Comparison of ENCODE assay signal across 28 mouse cellular contexts in genomic region chr10:19068377-19068776, GRCm38 (mm10). TPM values are rescaled to one million over a fixed set of nuclear protein-coding genes. Genes with fewer than 3 reads are reported as not detected.
DNase-seq lines count a peak whose midpoint lies in the region; ATAC-seq and TF ChIP-seq lines count a peak whose summit lies in the region.
"Had no signal": no experiment of that assay in that cellular context is flagged by ENCODE, and none has a peak within 500 bp of the region (broad histone marks: within the 10 kb centered on the region; RNA-seq: fewer than 3 reads in every experiment).

No protein-coding gene starts in this region.

- no peak overlapping the region for H3K27ac ChIP-seq in spleen, adult 2 months (ENCODE audit: insufficient read depth, low read length)
- H3K27ac ChIP-seq: embryonic facial prominence, embryonic 12.5 days; forebrain, embryonic 13.5 days; heart, embryonic 13.5 days; hindbrain, embryonic 15.5 days; kidney, postnatal 0 days; neural tube, embryonic 12.5 days; stomach, postnatal 0 days had no signal

- ATAC-seq in activated CD4-positive, CD25-positive, alpha-beta regulatory T cell, adult 4 months, result peak; percentile 80
- 0 out of 2 replicates have a peak, but pooled peaks have one; percentile 7 for ATAC-seq in megakaryocyte progenitor cell, adult 5-6 weeks (replicated peaks; ENCODE audit: poor library complexity)
- ATAC-seq: forebrain, embryonic 13.5 days; midbrain, embryonic 16.5 days had no signal

- H3K36me3 ChIP-seq in spleen, adult 2 months (ENCODE audit: control insufficient read depth, insufficient read depth, low read length), result no peaks in the 10 kb centered on the region
- H3K36me3 ChIP-seq: embryonic facial prominence, embryonic 12.5 days; G1E; heart, embryonic 13.5 days; hindbrain, embryonic 15.5 days; neural tube, embryonic 12.5 days had no signal

- peak overlapping the region; percentile 45 for H3K4me3 ChIP-seq in spleen, adult 2 months (ENCODE audit: extremely low read depth, insufficient read depth, insufficient read length)
- H3K4me3 ChIP-seq: embryonic facial prominence, embryonic 12.5 days; erythroblast, embryonic 14.5 days; forebrain, embryonic 13.5 days; heart, embryonic 13.5 days; hindbrain, embryonic 15.5 days; neural tube, embryonic 12.5 days had no signal

- H3K4me1 ChIP-seq in spleen, adult 2 months (ENCODE audit: control insufficient read depth, insufficient read depth, insufficient read length), result peaks cover 13% of the 10 kb centered on the region
- H3K4me1 ChIP-seq: embryonic facial prominence, embryonic 12.5 days; forebrain, embryonic 13.5 days; hindbrain, embryonic 15.5 days; neural tube, embryonic 12.5 days had no signal

- no peak for TF ChIP-seq POLR2A in spleen, adult 2 months (IDR thresholded peaks at IDR 0.05; ENCODE audit: low read depth, low read length)

- no peak for TF ChIP-seq CTCF in spleen, adult 2 months (IDR thresholded peaks at IDR 0.05; ENCODE audit: extremely low read depth, insufficient read depth, insufficient read length, insufficient replicate concordance)

- H3K27me3 ChIP-seq in spleen, adult 2 months (ENCODE audit: control insufficient read depth, insufficient read depth, low read length), result no peaks in the 10 kb centered on the region
- H3K27me3 ChIP-seq: embryonic facial prominence, embryonic 12.5 days; forebrain, embryonic 13.5 days; heart, embryonic 13.5 days; hindbrain, embryonic 15.5 days; neural tube, embryonic 12.5 days had no signal

- DNase-seq in spleen, adult 2 months (ENCODE audit: low read depth in 1 of 2, low spot score in 2 of 2), result no peak
- no peak for DNase-seq in spleen, postnatal 36 days (ENCODE audit: low spot score in 2 of 2)
- DNase-seq in embryo, embryonic 9.5 days (ENCODE audit: extremely low spot score), result no peak
- DNase-seq in embryo, embryonic 11 days, result no peak
- DNase-seq in layer of hippocampus, adult 11-12 months (ENCODE audit: low spot score), result no peak
- DNase-seq: adrenal gland, postnatal 36 days; cerebellum, adult 11-12 months; cerebellum, postnatal 14 days; gastrocnemius, postnatal 10 days; heart, adult 18-20 months; kidney, adult 11 months; layer of hippocampus, postnatal 36 days; lung, adult 18-20 months; lung, postnatal 14 days; right cerebral cortex, postnatal 14 days; thymus, postnatal 14 days had no signal

- WGBS in spleen, adult 2 months, result 17% methylated on average over 5 of the region's 5 CpGs

RNA-seq across cellular contexts. Expression of gene Tnfaip3, which starts 52.9 kb away (rescaled TPM):
- 12.2 and 13.0 TPM in 2 replicates for polyA plus RNA-seq in spleen, adult 2 months (2012; rRNA removed)
- polyA plus RNA-seq in activated CD4-positive, CD25-positive, alpha-beta regulatory T cell, adult 4 months (2017; shearing (Covaris generic)), result 10 to 100 TPM; 28.3 to 37.8 TPM
- total RNA-seq in megakaryocyte progenitor cell, adult 5-6 weeks (2015), result 9.1 and 22.4 TPM in 2 replicates
- 10.1 and 15.4 TPM in 2 replicates for total RNA-seq in megakaryocyte progenitor cell, adult 5-6 weeks (2017)
